Mouse (Mus musculus) naive thymus-derived CD4-positive, alpha-beta T cell, adult 2 months (primary cell): ENCODE measurements around the gene Naif1.

Experiments
- DNase-seq: peaks from one replicate; pipeline ENCODE4 v3.0.0-alpha.2; 2011; ENCODE audit warnings: low read depth

The Naif1 gene

DNA sequence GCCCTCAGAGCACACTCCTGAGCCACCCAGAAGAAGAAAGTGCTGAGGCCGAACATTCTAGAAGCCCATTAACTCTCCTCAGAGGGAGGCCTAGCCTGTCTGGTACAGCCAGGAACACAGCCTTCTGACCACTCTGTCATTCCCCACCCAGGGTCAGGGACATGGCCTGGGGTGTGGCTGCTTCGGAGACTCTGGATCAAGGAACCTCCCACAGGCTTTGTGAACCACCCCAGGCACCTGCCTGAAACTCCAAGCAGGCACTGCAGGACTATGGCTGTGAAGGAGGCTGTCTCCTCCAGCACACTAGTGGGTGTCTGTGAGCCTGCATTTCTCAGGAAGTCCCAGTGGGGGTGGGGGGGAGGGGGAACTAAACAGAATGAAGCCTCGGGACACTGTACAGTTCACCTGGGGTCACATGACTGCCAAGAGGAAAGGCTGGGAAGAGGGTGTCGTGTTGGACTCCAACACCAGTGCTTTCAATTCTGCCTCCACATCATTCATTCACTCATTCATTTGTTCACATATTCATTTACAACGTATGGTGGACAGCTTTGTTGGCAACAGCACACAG is 51.6 kb downstream of the Naif1 start:
- no peak for DNase-seq

DNA sequence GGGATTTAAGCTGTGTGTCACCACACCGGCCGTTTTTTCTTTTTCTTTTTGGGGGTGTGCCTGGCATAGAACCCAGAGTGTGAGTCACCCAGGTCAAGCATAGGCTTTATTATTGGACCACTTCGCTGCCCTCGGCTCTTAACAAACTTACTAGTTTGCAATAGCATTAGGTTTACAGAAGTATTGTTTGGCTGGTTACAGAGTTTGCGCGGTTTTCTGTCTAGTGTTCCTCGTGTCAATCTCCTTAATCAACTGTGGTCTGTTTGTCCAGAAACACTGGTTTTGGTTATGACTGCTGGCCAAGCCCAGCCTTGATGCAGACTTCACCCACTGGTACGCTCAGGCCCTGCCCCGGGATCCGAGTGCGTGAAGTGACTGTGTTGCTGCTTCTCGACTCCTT is 52.6 kb downstream of the Naif1 start:
- DNase-seq, result no peak

DNA sequence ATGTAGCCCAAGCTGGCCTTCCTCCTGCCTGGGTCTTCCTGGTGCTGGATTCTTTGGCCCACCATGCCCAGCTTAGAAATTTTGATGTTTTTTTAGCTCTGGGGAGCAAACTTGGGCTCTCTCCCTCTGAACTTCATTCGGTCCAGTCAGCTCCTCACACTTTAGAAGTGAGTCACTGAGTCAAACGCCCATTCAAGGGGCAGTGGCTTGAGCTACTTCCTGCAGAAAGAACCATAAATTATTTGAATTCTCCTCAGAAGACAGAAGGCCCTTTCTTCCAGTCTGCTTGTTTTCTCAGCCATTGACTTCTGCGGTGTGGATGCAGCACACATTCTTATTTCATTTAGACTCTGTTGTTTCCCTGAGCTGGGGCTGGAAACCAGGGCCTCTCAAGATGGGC is 53.3 kb downstream of the Naif1 start:
- no peak for DNase-seq

DNA sequence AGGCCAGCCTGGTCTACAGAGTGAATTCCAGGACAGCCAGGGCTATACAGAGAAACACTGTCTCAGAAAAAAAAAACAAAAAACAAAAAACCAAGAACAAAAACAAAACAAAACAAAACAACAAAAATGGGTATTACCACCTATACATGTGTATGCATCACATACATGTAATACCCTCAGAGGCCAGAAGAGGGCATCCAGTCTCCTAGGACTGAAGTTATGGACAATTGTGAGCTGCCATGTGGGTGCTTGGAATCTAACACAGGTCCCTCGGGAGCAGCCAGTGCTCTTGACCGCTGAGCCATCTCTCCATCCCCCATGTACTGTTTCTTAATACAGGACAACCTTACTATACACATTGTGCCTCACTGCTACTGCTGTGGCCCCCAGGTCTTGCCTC is 55.3 kb downstream of the Naif1 start:
- DNase-seq, result peak; percentile 51
